Mouse (Mus musculus) G1E (cell line): ENCODE results near the gene Zfp558. TPM values are rescaled to one million over a fixed set of nuclear protein-coding genes. Genes with fewer than 3 reads are reported as not detected.

Source experiments
- ATAC-seq: 2 replicates; pipeline ENCODE4 v1.8.0; 2016; ENCODE audit warnings: mild to moderate bottlenecking; ENCODE audit not compliant: insufficient number of reproducible peaks, poor library complexity, low FRiP score, severe bottlenecking; ENCODE audit errors: extremely low read depth
- DNase-seq: peaks from one replicate; pipeline ENCODE4 v3.0.0; 2012; ENCODE audit warnings: low spot score
- H3K27me3 ChIP-seq: 2 replicates; pipeline ENCODE4 v1.6.1; 2012; ENCODE audit warnings: mild to moderate bottlenecking, low read length, inconsistent platforms; ENCODE audit not compliant: insufficient read depth
- H3K36me3 ChIP-seq: replicated peaks from 2 replicates; pipeline ENCODE3; 2012; ENCODE audit warnings: mild to moderate bottlenecking, inconsistent platforms
- H3K4me1 ChIP-seq: 2 replicates; pipeline ENCODE4 v1.6.1; 2012; ENCODE audit warnings: low read depth, low read length, inconsistent platforms, mixed read lengths; ENCODE audit not compliant: insufficient read depth
- H3K4me3 ChIP-seq: 2 replicates; pipeline ENCODE4 v1.5.1; 2012; ENCODE audit warnings: low read depth, mild to moderate bottlenecking, inconsistent platforms, low read length, moderate library complexity, mixed read lengths
- H3K9me3 ChIP-seq: replicated peaks from 2 replicates; pipeline ENCODE4 v1.6.1; 2012; ENCODE audit warnings: inconsistent platforms
- CTCF ChIP-seq: IDR thresholded peaks from 2 replicates; pipeline ENCODE4 v1.5.1; 2012; ENCODE audit warnings: low read depth, low read length, inconsistent platforms, mixed read lengths
- GATA1 ChIP-seq: IDR thresholded peaks from 2 replicates; pipeline ENCODE4 v1.6.1; 2012; ENCODE audit warnings: borderline replicate concordance, low read length, inconsistent platforms, mixed read lengths
- GATA2 ChIP-seq: IDR thresholded peaks from 2 replicates; pipeline ENCODE4 v1.6.1; 2012; ENCODE audit warnings: low read depth, low read length, inconsistent platforms, borderline replicate concordance
- POLR2AphosphoS5 ChIP-seq: IDR thresholded peaks from 2 replicates; pipeline ENCODE4 v1.6.1; 2012; ENCODE audit warnings: low read depth, low read length, inconsistent platforms; ENCODE audit not compliant: insufficient replicate concordance
- TAL1 ChIP-seq: conservative IDR thresholded peaks from 2 replicates; pipeline ENCODE4 v1.6.1; 2012; ENCODE audit warnings: low read depth, low read length, inconsistent platforms, mixed read lengths
- polyA plus RNA-seq: library from polyadenylated mRNA; stranded (reverse); fragments of >175 nt; gene quantifications from 2 replicates; pipeline ENCODE4 v1.2.3, GENCODE M21; 2012
- total RNA-seq, 2 experiments: library from RNA; stranded (forward) in 1 of 2; stranded (reverse) in 1 of 2; fragments of 200-1000 nt in 1 of 2; fragments of >200 nt in 1 of 2; fragmentation: Nextera tagmentation in 1 of 2; gene quantifications; 2 replicates each; pipeline ENCODE4 v1.2.3; 2014 to 2017

Zfp558 gene
- total RNA-seq (2014; fragmentation: Nextera tagmentation) (2.8 and 4.4 TPM in 2 replicates), total RNA-seq (2017) (1.3 and 2.0 TPM in 2 replicates), polyA plus RNA-seq (0.41 and 0.60 TPM in 2 replicates)

DNA sequence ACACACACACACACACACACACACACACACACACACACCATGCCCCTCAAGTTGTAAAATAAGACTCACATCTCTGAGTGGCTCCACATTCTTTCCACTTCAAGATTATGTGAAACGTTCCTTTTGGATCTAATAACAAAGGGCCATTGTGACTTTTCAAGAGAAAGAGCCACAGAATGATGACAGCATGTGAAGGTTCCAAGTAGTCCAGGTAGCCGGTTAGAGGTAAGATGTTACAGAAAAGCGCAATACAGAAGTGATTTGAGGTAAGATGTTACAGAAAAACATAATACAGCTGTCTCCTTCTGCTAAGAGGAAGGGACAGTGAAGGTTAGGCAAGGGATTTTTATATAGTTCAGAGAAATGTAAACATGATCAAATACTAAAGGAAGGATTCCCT lies at the start of gene Zfp558, which contains the start of gene Mbd3l1:
Gene Zfp558, minus strand, starts transcription at position 101 of the 400 bp plus-strand sequence.
Gene Mbd3l1, plus strand, starts transcription at position 192 of the 400 bp plus-strand sequence.
- TF ChIP-seq TAL1 (no peak), POLR2AphosphoS5 (no peak), CTCF (no peak)
- H3K4me3 ChIP-seq, result no peak within 1 kb of the TSS
- H3K4me1 ChIP-seq, result no peaks in the 10 kb centered on the region
- H3K9me3 ChIP-seq, result no peaks in the 10 kb centered on the region
- ATAC-seq (no peak), DNase-seq (no peak)
- no peaks in the 10 kb centered on the region for H3K36me3 ChIP-seq
- no peaks in the 10 kb centered on the region for H3K27me3 ChIP-seq

DNA sequence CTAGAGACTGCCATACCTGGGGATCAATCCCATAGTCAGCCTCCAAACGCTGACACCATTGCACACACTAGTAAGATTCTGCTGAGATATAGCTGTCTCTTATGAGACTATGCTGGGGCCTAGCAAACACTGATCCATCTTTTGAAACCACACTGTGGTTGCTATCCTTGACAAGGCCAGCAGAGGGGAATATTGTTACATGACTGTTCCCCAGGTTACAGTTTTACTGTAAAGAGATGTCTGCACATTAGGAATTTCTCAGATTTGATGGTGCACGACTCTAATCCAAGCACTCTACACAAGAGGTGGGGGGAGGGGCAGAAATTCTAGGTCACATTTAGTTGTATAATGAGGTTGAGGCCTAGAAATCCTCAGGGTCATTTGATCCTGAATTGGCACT lies 30.0 kb upstream of the Zfp558 start:
- no peaks in the 10 kb centered on the region for H3K9me3 ChIP-seq
- DNase-seq, result no peak
- H3K4me1 ChIP-seq, result no peaks in the 10 kb centered on the region
- no peaks in the 10 kb centered on the region for H3K36me3 ChIP-seq
- ATAC-seq, result no peak
- TF ChIP-seq TAL1 (no peak), GATA2 (no peak), POLR2AphosphoS5 (no peak), GATA1 (no peak), CTCF (no peak)
- no peak overlapping the region for H3K4me3 ChIP-seq
- H3K27me3 ChIP-seq, result no peaks in the 10 kb centered on the region

DNA sequence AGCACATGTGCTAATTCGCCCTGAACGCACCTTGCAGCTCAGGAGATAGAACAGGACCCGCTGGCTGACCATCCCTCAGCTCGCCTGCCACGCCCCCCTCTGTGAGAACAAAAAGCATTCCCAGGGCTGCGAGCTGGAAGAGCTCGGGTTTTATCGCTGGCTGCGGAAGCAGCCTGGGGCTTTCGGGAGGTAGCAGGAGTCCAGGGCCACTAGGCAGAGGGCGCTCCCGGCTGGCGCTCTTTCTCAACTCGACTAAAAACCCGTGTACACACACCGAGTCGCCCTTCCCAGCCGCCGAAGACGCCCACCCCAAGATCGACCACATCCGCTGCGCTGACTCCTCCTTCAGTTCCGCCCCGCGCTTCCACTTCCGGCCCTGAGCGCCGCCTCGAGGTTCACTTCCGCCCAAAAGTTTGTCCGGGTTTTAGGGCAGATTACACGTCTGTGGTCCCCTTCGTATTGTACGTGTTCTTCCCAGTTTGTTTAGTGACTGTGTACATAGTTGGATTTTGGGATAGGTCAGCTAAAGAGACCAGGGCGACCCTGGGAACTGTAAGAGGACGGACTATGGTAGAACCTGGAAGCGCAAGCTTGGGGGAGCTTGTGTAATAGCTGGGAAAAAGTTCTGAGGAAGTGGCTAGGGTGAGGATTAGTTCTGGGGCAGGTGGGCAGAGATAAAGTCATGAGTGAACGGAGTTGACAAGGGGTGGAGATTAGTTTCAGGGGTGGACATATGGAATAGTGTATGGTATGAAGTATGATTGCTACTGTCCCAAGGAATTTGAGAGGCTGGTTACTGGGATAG lies 4.5 kb downstream of the Zfp558 start:
- peak; percentile 96 for ATAC-seq
- Histone ChIP-seq H3K27me3 (no peaks in the 10 kb centered on the region), H3K4me3 (peak overlapping the region; percentile 72), H3K9me3 (no peaks in the 10 kb centered on the region), H3K4me1 (no peaks in the 10 kb centered on the region), H3K36me3 (no peaks in the 10 kb centered on the region)
- peak; percentile 50 for DNase-seq
- TF ChIP-seq GATA2 (no peak), GATA1 (no peak), CTCF (no peak)

DNA sequence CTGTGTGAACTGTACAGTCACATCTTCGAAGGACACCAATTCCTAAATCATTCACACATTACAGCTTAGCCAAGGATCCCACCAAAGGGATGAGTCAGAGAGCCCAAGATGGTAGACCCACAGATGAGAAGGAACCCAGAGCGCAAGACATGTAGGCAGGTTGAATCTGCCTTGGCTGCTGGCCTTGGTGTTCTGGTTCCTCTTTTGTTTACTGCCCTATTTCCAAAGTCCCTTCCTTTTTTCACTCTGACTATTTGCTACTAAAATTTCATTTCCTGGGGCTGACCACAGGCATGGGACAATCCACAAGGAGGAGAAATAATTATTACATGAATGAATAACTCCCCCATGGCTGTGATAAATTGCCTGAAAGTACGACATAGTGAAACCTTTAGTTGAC lies 10.1 kb downstream of the Zfp558 start:
- Histone ChIP-seq H3K4me3 (no peak overlapping the region), H3K27me3 (no peaks in the 10 kb centered on the region), H3K4me1 (no peaks in the 10 kb centered on the region), H3K9me3 (no peaks in the 10 kb centered on the region), H3K36me3 (no peaks in the 10 kb centered on the region)
- DNase-seq (no peak), ATAC-seq (no peak)
- TF ChIP-seq GATA1, result no peak
- TF ChIP-seq CTCF, result no peak
- no peak for TF ChIP-seq GATA2
- TF ChIP-seq POLR2AphosphoS5, result no peak
- no peak for TF ChIP-seq TAL1

DNA sequence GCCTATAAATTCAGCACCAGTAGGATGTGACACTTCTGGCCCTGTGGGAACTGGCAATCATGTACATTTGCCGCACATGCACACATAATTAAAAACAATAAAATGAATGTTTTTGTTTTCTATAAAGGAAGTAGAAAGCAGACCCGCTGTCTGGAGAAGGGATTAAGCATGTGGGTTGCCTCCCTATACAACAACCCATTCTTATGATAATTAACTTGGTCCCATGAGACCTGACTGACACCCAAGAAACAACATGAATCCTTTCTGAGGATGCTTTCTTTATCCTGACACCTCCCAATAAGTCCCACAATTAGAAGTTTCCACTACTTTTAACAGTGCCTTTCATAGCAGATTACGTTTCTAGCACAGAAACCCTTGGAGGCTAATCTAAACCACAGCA lies 10.7 kb downstream of the Zfp558 start:
- Histone ChIP-seq H3K4me1 (no peaks in the 10 kb centered on the region), H3K27me3 (no peaks in the 10 kb centered on the region), H3K4me3 (no peak overlapping the region), H3K9me3 (no peaks in the 10 kb centered on the region), H3K36me3 (no peaks in the 10 kb centered on the region)
- DNase-seq (no peak), ATAC-seq (no peak)
- TF ChIP-seq GATA1, result no peak
- TF ChIP-seq CTCF, result no peak
- TF ChIP-seq GATA2, result no peak
- no peak for TF ChIP-seq TAL1
- no peak for TF ChIP-seq POLR2AphosphoS5

DNA sequence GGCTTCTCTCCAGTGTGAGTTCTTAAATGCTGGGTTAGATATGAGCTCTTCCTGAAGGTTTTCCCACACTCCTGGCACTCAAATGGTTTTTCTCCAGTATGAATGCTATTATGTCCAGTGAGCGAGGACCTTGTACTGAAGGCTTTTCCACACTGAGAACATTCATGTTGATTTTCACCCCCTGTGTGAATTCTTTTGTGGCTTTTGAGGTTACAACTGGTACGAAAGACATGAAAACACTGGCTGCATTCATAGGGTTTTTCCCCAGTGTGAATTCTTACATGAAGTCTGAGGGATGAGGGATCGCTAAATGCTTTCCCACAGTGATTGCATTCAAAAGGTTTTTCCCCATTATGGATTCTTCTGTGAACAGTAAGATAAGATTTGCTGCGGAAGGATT lies 21.5 kb downstream of the Zfp558 start:
- H3K36me3 ChIP-seq, result no peaks in the 10 kb centered on the region
- H3K4me1 ChIP-seq, result no peaks in the 10 kb centered on the region
- DNase-seq (no peak), ATAC-seq (no peak)
- no peaks in the 10 kb centered on the region for H3K27me3 ChIP-seq
- no peak overlapping the region for H3K4me3 ChIP-seq
- TF ChIP-seq TAL1 (no peak), POLR2AphosphoS5 (no peak), GATA2 (no peak), GATA1 (no peak), CTCF (no peak)
- no peaks in the 10 kb centered on the region for H3K9me3 ChIP-seq

DNA sequence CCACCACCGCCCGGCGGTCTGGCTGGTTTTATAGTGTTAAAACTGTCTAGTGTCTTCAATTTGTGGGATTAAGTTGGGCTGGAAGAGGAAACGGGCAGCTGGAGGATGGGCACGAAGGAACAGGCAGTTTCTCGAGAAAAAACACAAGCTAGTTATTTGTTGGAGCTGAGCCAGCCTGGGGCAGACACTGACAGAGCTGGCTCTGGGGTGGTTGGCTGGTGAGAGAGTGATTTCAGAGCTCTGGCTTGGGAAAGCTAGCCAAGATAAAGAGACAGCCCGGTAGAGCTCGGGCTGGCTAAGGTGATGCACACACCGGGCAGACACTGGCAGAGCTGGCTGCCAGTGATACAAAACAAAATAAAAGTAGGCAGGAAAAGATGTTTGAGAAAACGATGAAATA lies 46.4 kb downstream of the Zfp558 start:
- Histone ChIP-seq H3K9me3 (no peaks in the 10 kb centered on the region), H3K4me1 (no peaks in the 10 kb centered on the region), H3K27me3 (no peaks in the 10 kb centered on the region), H3K36me3 (no peaks in the 10 kb centered on the region), H3K4me3 (no peak overlapping the region)
- DNase-seq, result no peak
- TF ChIP-seq GATA2 (no peak), CTCF (no peak), TAL1 (no peak), GATA1 (no peak), POLR2AphosphoS5 (no peak)
- no peak for ATAC-seq
